Mouse (Mus musculus) bone marrow, adult 2 months (tissue): ENCODE results near the gene Gm11985. TPM values are rescaled to one million over a fixed set of nuclear protein-coding genes. Genes with fewer than 3 reads are reported as not detected.

ENCODE experiments used
- H3K27ac ChIP-seq: fragments of 200-500 bp; 2 replicates; pipeline ENCODE4 v1.5.1; 2012; ENCODE audit warnings: low read depth, mild to moderate bottlenecking, control low read depth, inconsistent platforms, low read length; ENCODE audit not compliant: control insufficient read depth, poor library complexity, insufficient read depth
- H3K4me1 ChIP-seq: fragments of 200-500 bp; 2 replicates; pipeline ENCODE4 v1.6.1; 2011; ENCODE audit warnings: low read length; ENCODE audit not compliant: control insufficient read depth, insufficient read depth
- H3K4me3 ChIP-seq: fragments of 200-500 bp; replicated peaks from 2 replicates; pipeline ENCODE3; 2011; ENCODE audit warnings: mild to moderate bottlenecking, low read depth, low read length, control low read depth; ENCODE audit not compliant: control insufficient read depth
- CTCF ChIP-seq: fragments of 200-500 bp; IDR thresholded peaks from 2 replicates; pipeline ENCODE4 v1.5.1; 2011; ENCODE audit warnings: low read length, control low read depth; ENCODE audit not compliant: control insufficient read depth, insufficient read depth
- POLR2A ChIP-seq: fragments of 200-500 bp; IDR thresholded peaks from 2 replicates; pipeline ENCODE4 v1.6.1; 2011; ENCODE audit warnings: low read depth, mild to moderate bottlenecking, control low read depth, low read length, borderline replicate concordance; ENCODE audit not compliant: control insufficient read depth
- WGBS: fragments of 180-500 bp; shearing (Covaris S2); methylation state at CpG from one replicate; pipeline ENCODE4 v1.1.7; 2018; 5-methylcytosine and 5-hydroxymethylcytosine counted together
- polyA plus RNA-seq: library from polyadenylated mRNA; stranded (reverse); fragments of >200 nt; gene quantifications from 2 replicates; pipeline ENCODE4 v1.2.4, GENCODE M21; 2011; ENCODE audit warnings: low replicate concordance; ENCODE audit not compliant: missing spikeins, insufficient read depth, insufficient read length

Gm11985 gene
- polyA plus RNA-seq, 1 experiment = not detected

- WGBS = 73% methylated on average over 4 of the region's 4 CpGs
- TF ChIP-seq POLR2A (no peak), CTCF (no peak)
- Histone ChIP-seq H3K4me1 (no peaks in the 10 kb centered on the region), H3K27ac (no peak overlapping the region), H3K4me3 (no peak overlapping the region)
Observed at GRCm38 (mm10) chr11:7178724-7179123, 9.6 kb downstream of the Gm11985 start.

GRCm38 (mm10) chr11:7173664-7174063 lies 14.7 kb downstream of the Gm11985 start:
- no peak for TF ChIP-seq CTCF
- no peak for TF ChIP-seq POLR2A
- H3K27ac ChIP-seq = no peak overlapping the region
- H3K4me1 ChIP-seq = no peaks in the 10 kb centered on the region
- WGBS = 71% methylated on average over 6 of the region's 6 CpGs
- H3K4me3 ChIP-seq = no peak overlapping the region

- TF ChIP-seq POLR2A (no peak), CTCF (no peak)
- Histone ChIP-seq H3K4me1 (no peaks in the 10 kb centered on the region), H3K4me3 (no peak overlapping the region), H3K27ac (no peak overlapping the region)
- 79% methylated on average over 1 of the region's 1 CpGs for WGBS
Observed at GRCm38 (mm10) chr11:7169645-7170044, 18.7 kb downstream of the Gm11985 start.

- 71% methylated on average over 4 of the region's 4 CpGs for WGBS
- TF ChIP-seq CTCF = no peak
- TF ChIP-seq POLR2A = no peak
- Histone ChIP-seq H3K27ac (no peak overlapping the region), H3K4me1 (no peaks in the 10 kb centered on the region), H3K4me3 (no peak overlapping the region)
Observed at GRCm38 (mm10) chr11:7164416-7164815, 24.0 kb downstream of the Gm11985 start.

GRCm38 (mm10) chr11:7161502-7162174 lies 26.7 kb downstream of the Gm11985 start:
- WGBS = 72% methylated on average over 8 of the region's 8 CpGs
- Histone ChIP-seq H3K4me1 (no peaks in the 10 kb centered on the region), H3K27ac (no peak overlapping the region), H3K4me3 (no peak overlapping the region)
- TF ChIP-seq CTCF = peak; percentile 24; the same call in 1 of the 2 replicates
- TF ChIP-seq POLR2A = no peak

- TF ChIP-seq CTCF = no peak
- TF ChIP-seq POLR2A = no peak
- WGBS = 48% methylated on average over 4 of the region's 4 CpGs
- Histone ChIP-seq H3K4me3 (no peak overlapping the region), H3K27ac (no peak overlapping the region), H3K4me1 (no peaks in the 10 kb centered on the region)
Observed at GRCm38 (mm10) chr11:7160637-7161101, 27.7 kb downstream of the Gm11985 start.

GRCm38 (mm10) chr11:7160146-7160545 lies 28.2 kb downstream of the Gm11985 start:
- 79% methylated on average over 6 of the region's 6 CpGs for WGBS
- no peak overlapping the region for H3K27ac ChIP-seq

GRCm38 (mm10) chr11:7158196-7158595 lies 30.2 kb downstream of the Gm11985 start:
- WGBS = 81% methylated on average over 6 of the region's 6 CpGs
- H3K27ac ChIP-seq = no peak overlapping the region
- TF ChIP-seq POLR2A (no peak), CTCF (no peak)

More at GRCm38 (mm10) chr11:7160146-7160545, 28.2 kb downstream of the Gm11985 start:
- Histone ChIP-seq H3K4me3 (no peak overlapping the region), H3K4me1 (no peaks in the 10 kb centered on the region)
- no peak for TF ChIP-seq CTCF
- TF ChIP-seq POLR2A = no peak

More at GRCm38 (mm10) chr11:7158196-7158595, 30.2 kb downstream of the Gm11985 start:
- Histone ChIP-seq H3K4me1 (no peaks in the 10 kb centered on the region), H3K4me3 (no peak overlapping the region)
